Mouse (Mus musculus): ENCODE results near the gene Hs6st2. TPM values are rescaled to one million over a fixed set of nuclear protein-coding genes. Genes with fewer than 3 reads are reported as not detected.

Hs6st2 gene
- polyA plus RNA-seq, 1 experiment: 9.9 TPM

DNA sequence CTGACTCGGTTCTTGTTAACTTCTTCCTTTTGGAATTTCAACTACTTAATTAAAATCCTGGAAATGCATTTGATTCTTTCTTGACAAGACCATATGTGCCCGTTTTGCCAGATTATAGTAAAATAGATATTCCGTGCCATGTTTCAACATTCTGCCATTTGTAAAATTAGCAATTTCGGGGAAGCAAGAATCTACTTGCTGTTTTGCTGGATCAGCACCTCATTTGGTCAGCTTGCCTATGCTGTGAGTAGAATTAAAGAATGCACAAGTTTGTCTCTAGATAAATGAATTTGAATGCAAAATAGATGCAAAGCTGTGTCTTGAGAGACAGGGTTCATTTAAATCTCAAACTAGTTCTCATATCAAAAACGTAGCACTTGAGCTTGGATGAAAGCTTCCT, 142.0 kb downstream of the Hs6st2 start:
- Histone ChIP-seq H3K27ac (ENCODE audit: insufficient read depth, low read length) (no peak overlapping the region), H3K4me3 (ENCODE audit: low read depth, low read length) (no peak overlapping the region), H3K9ac (ENCODE audit: low read depth, poor library complexity, severe bottlenecking) (no peak overlapping the region), H3K9me3 (replicated peaks; ENCODE audit: control insufficient read depth, insufficient read depth, low read length, poor library complexity, severe bottlenecking) (no peaks in the 10 kb centered on the region), H3K27me3 (ENCODE audit: control insufficient read depth, insufficient read depth, low read length, poor library complexity, severe bottlenecking) (no peaks in the 10 kb centered on the region), H3K36me3 (ENCODE audit: control insufficient read depth, insufficient read depth, low read length, poor library complexity, severe bottlenecking) (no peaks in the 10 kb centered on the region), H3K4me1 (ENCODE audit: control insufficient read depth, insufficient read depth, low read length) (no peaks in the 10 kb centered on the region)
- no peak for TF ChIP-seq POLR2A (IDR thresholded peaks at IDR 0.05; ENCODE audit: insufficient read depth, low read length)
- TF ChIP-seq EP300 (IDR thresholded peaks at IDR 0.05; ENCODE audit: insufficient read depth, low read depth, low read length): no peak
- no peak for TF ChIP-seq CTCF (IDR thresholded peaks at IDR 0.05; ENCODE audit: low read depth, low read length)

DNA sequence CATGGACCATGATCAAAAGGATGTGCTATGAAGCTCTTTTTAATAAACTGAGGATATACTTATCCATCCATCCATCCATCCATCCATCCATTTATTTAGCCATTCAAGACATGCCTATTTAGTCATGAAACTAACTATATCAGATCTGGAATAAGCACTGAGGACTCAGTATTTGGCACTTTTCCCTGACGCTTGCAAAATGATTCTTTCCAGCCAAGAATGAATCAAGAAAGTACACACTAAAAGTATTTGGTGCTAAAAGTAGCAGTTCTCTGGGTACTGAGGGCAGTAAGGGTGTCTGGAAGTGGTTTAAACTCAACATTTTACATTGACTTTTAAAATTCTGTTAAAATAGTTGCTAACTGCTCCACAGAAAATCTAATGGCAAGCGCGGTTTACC, 144.6 kb downstream of the Hs6st2 start:
- no peaks in the 10 kb centered on the region for H3K36me3 ChIP-seq (ENCODE audit: control insufficient read depth, insufficient read depth, low read length, poor library complexity, severe bottlenecking)

DNA sequence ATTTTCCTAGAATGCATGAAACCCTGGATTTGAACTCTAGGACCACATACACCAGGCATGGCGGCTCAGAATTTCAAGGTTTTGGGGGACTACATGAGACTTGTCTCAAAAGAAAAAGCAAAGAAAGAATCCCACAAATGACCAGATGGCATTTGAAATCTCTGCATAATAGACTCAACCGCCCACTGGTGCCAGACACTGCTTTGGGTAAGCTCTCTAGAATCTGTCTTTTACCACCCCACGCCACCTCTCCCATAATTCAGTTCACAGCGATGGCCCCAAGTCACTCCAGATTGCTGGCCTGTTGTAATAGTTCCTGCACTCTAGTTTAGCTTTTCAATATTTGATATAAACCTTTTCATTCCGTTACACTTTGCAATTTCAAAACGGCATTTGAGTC, 146.4 kb downstream of the Hs6st2 start:
- H3K9me3 ChIP-seq (replicated peaks; ENCODE audit: control insufficient read depth, insufficient read depth, low read length, poor library complexity, severe bottlenecking): no peaks in the 10 kb centered on the region
- no peak overlapping the region for H3K4me3 ChIP-seq (ENCODE audit: low read depth, low read length)
- no peaks in the 10 kb centered on the region for H3K4me1 ChIP-seq (ENCODE audit: control insufficient read depth, insufficient read depth, low read length)
- no peak overlapping the region for H3K9ac ChIP-seq (ENCODE audit: low read depth, poor library complexity, severe bottlenecking)
- no peak overlapping the region for H3K27ac ChIP-seq (ENCODE audit: insufficient read depth, low read length)
- no peaks in the 10 kb centered on the region for H3K27me3 ChIP-seq (ENCODE audit: control insufficient read depth, insufficient read depth, low read length, poor library complexity, severe bottlenecking)
- no peak for TF ChIP-seq EP300 (IDR thresholded peaks at IDR 0.05; ENCODE audit: insufficient read depth, low read depth, low read length)
- no peak for TF ChIP-seq CTCF (IDR thresholded peaks at IDR 0.05; ENCODE audit: low read depth, low read length)
- TF ChIP-seq POLR2A (IDR thresholded peaks at IDR 0.05; ENCODE audit: insufficient read depth, low read length): no peak
- no peaks in the 10 kb centered on the region for H3K36me3 ChIP-seq (ENCODE audit: control insufficient read depth, insufficient read depth, low read length, poor library complexity, severe bottlenecking)

More for the DNA sequence above, 144.6 kb downstream of the Hs6st2 start:
- H3K27me3 ChIP-seq (ENCODE audit: control insufficient read depth, insufficient read depth, low read length, poor library complexity, severe bottlenecking): no peaks in the 10 kb centered on the region
- H3K27ac ChIP-seq (ENCODE audit: insufficient read depth, low read length): no peak overlapping the region
- no peaks in the 10 kb centered on the region for H3K4me1 ChIP-seq (ENCODE audit: control insufficient read depth, insufficient read depth, low read length)
- H3K4me3 ChIP-seq (ENCODE audit: low read depth, low read length): no peak overlapping the region
- H3K9ac ChIP-seq (ENCODE audit: low read depth, poor library complexity, severe bottlenecking): no peak overlapping the region
- H3K9me3 ChIP-seq (replicated peaks; ENCODE audit: control insufficient read depth, insufficient read depth, low read length, poor library complexity, severe bottlenecking): no peaks in the 10 kb centered on the region
- TF ChIP-seq POLR2A (IDR thresholded peaks at IDR 0.05; ENCODE audit: insufficient read depth, low read length): no peak
- TF ChIP-seq CTCF (IDR thresholded peaks at IDR 0.05; ENCODE audit: low read depth, low read length): no peak
- TF ChIP-seq EP300 (IDR thresholded peaks at IDR 0.05; ENCODE audit: insufficient read depth, low read depth, low read length): no peak

DNA sequence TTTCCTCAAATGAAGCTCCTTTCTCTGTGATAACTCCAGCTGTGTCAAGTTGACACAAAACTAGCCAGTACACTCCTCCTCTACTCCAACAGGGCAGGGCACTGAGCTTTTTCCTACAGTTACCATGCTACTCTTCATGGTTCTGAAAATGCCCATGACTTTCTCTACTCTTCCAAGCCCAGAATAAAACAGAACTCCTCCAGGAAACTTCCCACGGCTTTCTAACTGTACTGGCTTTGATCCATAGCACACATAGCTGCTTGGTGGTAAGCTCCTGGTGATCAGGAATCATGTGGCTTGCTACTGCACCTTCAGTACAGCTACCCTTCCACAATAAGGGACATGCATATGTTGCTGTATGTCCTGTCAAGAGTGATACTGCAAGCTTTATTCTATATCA, 150.5 kb downstream of the Hs6st2 start:
- H3K4me3 ChIP-seq (ENCODE audit: low read depth, low read length): no peak overlapping the region
- H3K4me1 ChIP-seq (ENCODE audit: control insufficient read depth, insufficient read depth, low read length): no peaks in the 10 kb centered on the region
- TF ChIP-seq CTCF (IDR thresholded peaks at IDR 0.05; ENCODE audit: low read depth, low read length): no peak
- no peak for TF ChIP-seq EP300 (IDR thresholded peaks at IDR 0.05; ENCODE audit: insufficient read depth, low read depth, low read length)
- no peak for TF ChIP-seq POLR2A (IDR thresholded peaks at IDR 0.05; ENCODE audit: insufficient read depth, low read length)
- no peaks in the 10 kb centered on the region for H3K9me3 ChIP-seq (replicated peaks; ENCODE audit: control insufficient read depth, insufficient read depth, low read length, poor library complexity, severe bottlenecking)
- H3K27ac ChIP-seq (ENCODE audit: insufficient read depth, low read length): no peak overlapping the region
- no peak overlapping the region for H3K9ac ChIP-seq (ENCODE audit: low read depth, poor library complexity, severe bottlenecking)
- no peaks in the 10 kb centered on the region for H3K36me3 ChIP-seq (ENCODE audit: control insufficient read depth, insufficient read depth, low read length, poor library complexity, severe bottlenecking)
- no peaks in the 10 kb centered on the region for H3K27me3 ChIP-seq (ENCODE audit: control insufficient read depth, insufficient read depth, low read length, poor library complexity, severe bottlenecking)

- H3K36me3 ChIP-seq (ENCODE audit: control insufficient read depth, insufficient read depth, low read length, poor library complexity, severe bottlenecking): no peaks in the 10 kb centered on the region
- no peaks in the 10 kb centered on the region for H3K4me1 ChIP-seq (ENCODE audit: control insufficient read depth, insufficient read depth, low read length)
- no peaks in the 10 kb centered on the region for H3K27me3 ChIP-seq (ENCODE audit: control insufficient read depth, insufficient read depth, low read length, poor library complexity, severe bottlenecking)
- no peak overlapping the region for H3K9ac ChIP-seq (ENCODE audit: low read depth, poor library complexity, severe bottlenecking)
- H3K9me3 ChIP-seq (replicated peaks; ENCODE audit: control insufficient read depth, insufficient read depth, low read length, poor library complexity, severe bottlenecking): no peaks in the 10 kb centered on the region
- H3K4me3 ChIP-seq (ENCODE audit: low read depth, low read length): no peak overlapping the region
- H3K27ac ChIP-seq (ENCODE audit: insufficient read depth, low read length): no peak overlapping the region
- no peak for TF ChIP-seq EP300 (IDR thresholded peaks at IDR 0.05; ENCODE audit: insufficient read depth, low read depth, low read length)
- TF ChIP-seq CTCF (IDR thresholded peaks at IDR 0.05; ENCODE audit: low read depth, low read length): no peak
- no peak for TF ChIP-seq POLR2A (IDR thresholded peaks at IDR 0.05; ENCODE audit: insufficient read depth, low read length)
Measured at GRCm38 (mm10) chrX:51528601-51529000, 153.1 kb downstream of the Hs6st2 start.

GRCm38 (mm10) chrX:51514831-51515230, 166.8 kb downstream of the Hs6st2 start:
- TF ChIP-seq EP300 (IDR thresholded peaks at IDR 0.05; ENCODE audit: insufficient read depth, low read depth, low read length) (no peak), CTCF (IDR thresholded peaks at IDR 0.05; ENCODE audit: low read depth, low read length) (no peak), POLR2A (IDR thresholded peaks at IDR 0.05; ENCODE audit: insufficient read depth, low read length) (no peak)
- no peaks in the 10 kb centered on the region for H3K27me3 ChIP-seq (ENCODE audit: control insufficient read depth, insufficient read depth, low read length, poor library complexity, severe bottlenecking)
- no peaks in the 10 kb centered on the region for H3K4me1 ChIP-seq (ENCODE audit: control insufficient read depth, insufficient read depth, low read length)
- H3K27ac ChIP-seq (ENCODE audit: insufficient read depth, low read length): no peak overlapping the region
- no peaks in the 10 kb centered on the region for H3K9me3 ChIP-seq (replicated peaks; ENCODE audit: control insufficient read depth, insufficient read depth, low read length, poor library complexity, severe bottlenecking)
- H3K9ac ChIP-seq (ENCODE audit: low read depth, poor library complexity, severe bottlenecking): no peak overlapping the region
- H3K36me3 ChIP-seq (ENCODE audit: control insufficient read depth, insufficient read depth, low read length, poor library complexity, severe bottlenecking): no peaks in the 10 kb centered on the region
- no peak overlapping the region for H3K4me3 ChIP-seq (ENCODE audit: low read depth, low read length)

Measured in ES-Bruce4 (cell line).